8 mouse cellular contexts compared by ENCODE assay signal in the genomic region with DNA sequence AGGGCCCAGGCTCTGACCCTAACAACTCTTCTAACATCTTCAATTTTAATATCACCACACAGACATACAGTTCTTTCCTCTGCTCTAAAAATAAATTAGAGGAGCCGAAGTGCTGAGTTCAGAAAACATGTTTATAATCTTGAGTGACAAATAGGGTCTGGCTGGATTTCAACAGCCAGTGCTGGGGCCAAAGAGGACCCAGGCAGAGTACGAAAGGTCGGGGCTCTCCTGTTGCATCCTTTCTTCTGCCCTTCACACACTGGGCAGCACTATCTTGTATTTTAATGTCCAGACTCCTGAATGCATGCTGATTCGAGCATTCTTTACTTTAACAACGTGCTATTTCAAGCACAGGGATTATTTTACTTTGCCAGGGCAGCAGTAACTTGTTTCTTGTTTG. TPM values are rescaled to one million over a fixed set of nuclear protein-coding genes. Genes with fewer than 3 reads are reported as not detected.
A peak's percentile ranks its signal among the peaks of the same experiment; 100 is the strongest.
DNase-seq lines count a peak whose midpoint lies in the region; TF ChIP-seq lines count a peak whose summit lies in the region.

No protein-coding gene starts in this region.

- WGBS in kidney, adult 2 months, result 4% methylated on average over 5 of the region's 5 CpGs

- intact Hi-C loops in heart, postnatal 25 days (cut with DNase I), result no loop called here

- peaks cover 18% of the 10 kb centered on the region; the same call in 1 of the 2 replicates for H3K4me1 ChIP-seq in kidney, adult 2 months (ENCODE audit: control insufficient read depth, insufficient read depth, low read length)

- no peak overlapping the region for H3K4me3 ChIP-seq in kidney, adult 2 months (ENCODE audit: insufficient read depth, low read depth, low read length)

- TF ChIP-seq CTCF in kidney, adult 2 months (conservative IDR thresholded peaks at IDR 0.05; ENCODE audit: insufficient read depth, insufficient read length, low read depth, low read length), result no peak

- peak; percentile 96 for DNase-seq in heart, adult 11 months
- no peak for DNase-seq in heart, postnatal 25 days (ENCODE audit: low spot score)
- DNase-seq in heart, adult 18-20 months, result peak; percentile 76 to 85
- DNase-seq in kidney, adult 2 months, result peak; percentile 80
- DNase-seq in lung, postnatal 14 days, result peak; percentile 48
- DNase-seq in embryo, embryonic 9.5 days (ENCODE audit: extremely low spot score), result no peak
- DNase-seq in thymus, postnatal 4 days, result no peak
- no peak for DNase-seq in cerebellum, postnatal 36 days

- no peaks in the 10 kb centered on the region for H3K36me3 ChIP-seq in kidney, adult 2 months (ENCODE audit: control insufficient read depth, insufficient read depth, low read length)

- peak overlapping the region; percentile 98 for H3K27ac ChIP-seq in kidney, adult 2 months (ENCODE audit: insufficient read depth, low read depth, low read length)

- H3K27me3 ChIP-seq in kidney, adult 2 months (replicated peaks; ENCODE audit: control insufficient read depth, insufficient read depth, low read length), result no peaks in the 10 kb centered on the region

- TF ChIP-seq POLR2A in kidney, adult 2 months (IDR thresholded peaks at IDR 0.05; ENCODE audit: low read depth, low read length), result no peak

RNA-seq across cellular contexts. Expression of a gene that starts 13.2 kb away (rescaled TPM):
- total RNA-seq in heart, postnatal 25 days (2021), result 100 to 1,000 TPM; 594 to 699 TPM
- total RNA-seq in heart, adult 18-20 months (2021), result 1,000 to 10,000 TPM in 1 of 2 experiments, 100 to 1,000 TPM in 1; 411 to 1,240 TPM
- polyA plus RNA-seq in kidney, adult 2 months (2012; rRNA removed), result 22.3 and 30.0 TPM in 2 replicates

Comparison
In these comparisons a context has a peak if more than half of its experiments do, and no peak if none do; other contexts are left out.
1. DNase-seq: peak in heart, adult 11 months (single experiment), heart, adult 18-20 months (2 of 2), kidney, adult 2 months (single experiment) and lung, postnatal 14 days (single experiment); none in heart, postnatal 25 days (single experiment), embryo, embryonic 9.5 days (single experiment), thymus, postnatal 4 days (single experiment) and cerebellum, postnatal 36 days (0 of 2).